9 mouse cellular contexts compared by ENCODE assay signal in genomic region chr13:55099066-55099725, GRCm38 (mm10). TPM values are rescaled to one million over a fixed set of nuclear protein-coding genes. Genes with fewer than 3 reads are reported as not detected.
DNase-seq lines count a peak whose midpoint lies in the region; ATAC-seq and TF ChIP-seq lines count a peak whose summit lies in the region.
"Had no signal": no experiment of that assay in that cellular context is flagged by ENCODE, and none has a peak within 500 bp of the region (broad histone marks: within the 10 kb centered on the region; RNA-seq: fewer than 3 reads in every experiment).

No protein-coding gene starts in this region.

- peaks cover 7% of the 10 kb centered on the region for H3K4me1 ChIP-seq in lung, embryonic 15.5 days
- H3K4me1 ChIP-seq in olfactory bulb, adult 2 months (ENCODE audit: control insufficient read depth, insufficient read depth, low read length): peaks cover 3% of the 10 kb centered on the region; the same call in 1 of the 2 replicates

- no peaks in the 10 kb centered on the region for H3K9me3 ChIP-seq in lung, embryonic 15.5 days

- H3K4me2 ChIP-seq in lung, embryonic 15.5 days: peak overlapping the region; percentile 66

- ATAC-seq in lung, embryonic 15.5 days (ENCODE audit: borderline replicate concordance, extremely low read depth, low FRiP score, low TSS enrichment): no peak

- peak overlapping the region; percentile 95 for H3K4me3 ChIP-seq in lung, embryonic 15.5 days
- H3K4me3 ChIP-seq in olfactory bulb, adult 2 months (ENCODE audit: insufficient read depth, low read depth, low read length): peak overlapping the region; percentile 63

- TF ChIP-seq CTCF in brain, embryonic 14.5 days (IDR thresholded peaks at IDR 0.05; ENCODE audit: borderline replicate concordance, extremely low read depth, insufficient read depth, insufficient read length): no peak
- TF ChIP-seq CTCF in olfactory bulb, adult 2 months (IDR thresholded peaks at IDR 0.05; ENCODE audit: insufficient read depth, low read depth, low read length): no peak

- peak overlapping the region; percentile 94 for H3K9ac ChIP-seq in lung, embryonic 15.5 days

- H3K27me3 ChIP-seq in lung, embryonic 15.5 days: no peaks in the 10 kb centered on the region

- DNase-seq in retina, adult 2 months (ENCODE audit: low read depth, low spot score): peak; percentile 3
- no peak for DNase-seq in retina, postnatal 1 day
- DNase-seq in brain, embryonic 14.5 days (ENCODE audit: low read depth): peak; percentile 43
- DNase-seq in frontal cortex, adult 2 months (ENCODE audit: extremely low spot score in 1 of 2, low spot score in 1 of 2): peak; percentile 18 to 19
- DNase-seq in kidney, adult 9 months: peak; percentile 32
- no peak for DNase-seq in Muller cell, postnatal 12 days (ENCODE audit: inconsistent ontology term)

- TF ChIP-seq POLR2A in brain, embryonic 14.5 days (IDR thresholded peaks at IDR 0.05; ENCODE audit: borderline replicate concordance, extremely low read depth, insufficient read depth, insufficient read length, poor library complexity, severe bottlenecking): no peak
- TF ChIP-seq POLR2A in olfactory bulb, adult 2 months (IDR thresholded peaks at IDR 0.05; ENCODE audit: insufficient read depth, low read depth, low read length): no peak

- WGBS in lung, embryonic 15.5 days: 23% methylated on average over 20 of the region's 20 CpGs
- WGBS in olfactory bulb, adult 2 months: 27% methylated on average over 20 of the region's 20 CpGs

- H3K36me3 ChIP-seq in lung, embryonic 15.5 days: no peaks in the 10 kb centered on the region

- H3K27ac ChIP-seq in lung, embryonic 15.5 days: peak overlapping the region; percentile 97
- no peak overlapping the region for H3K27ac ChIP-seq in olfactory bulb, adult 2 months (ENCODE audit: insufficient read depth, low read depth, low read length)

RNA-seq across cellular contexts. Expression of gene Uimc1, which starts 0.9 kb away (rescaled TPM):
- 15.4 and 17.3 TPM in 2 replicates for polyA plus RNA-seq in brain, embryonic 14.5 days (2012; rRNA removed)
- polyA plus RNA-seq in frontal cortex, adult 2 months (2012; rRNA removed): 19.9 and 22.8 TPM in 2 replicates
- 23.2 and 26.3 TPM in 2 replicates for polyA plus RNA-seq in lung, embryonic 15.5 days (2015; fragmentation: Nextera tagmentation; extraction: Ambion mirVana)
- not detected in 2 replicates for polyA plus RNA-seq in olfactory bulb, adult 2 months (2012; ENCODE audit: insufficient read depth, insufficient read length, low replicate concordance, missing spikeins)

RNA-seq across cellular contexts. Expression of gene Zfp346, which starts 5.9 kb away (rescaled TPM):
- 40.2 and 43.4 TPM in 2 replicates for polyA plus RNA-seq in brain, embryonic 14.5 days (2012; rRNA removed)
- 44.3 and 53.4 TPM in 2 replicates for polyA plus RNA-seq in frontal cortex, adult 2 months (2012; rRNA removed)
- polyA plus RNA-seq in lung, embryonic 15.5 days (2015; fragmentation: Nextera tagmentation; extraction: Ambion mirVana): 19.5 and 20.1 TPM in 2 replicates
- polyA plus RNA-seq in olfactory bulb, adult 2 months (2012; ENCODE audit: insufficient read depth, insufficient read length, low replicate concordance, missing spikeins): 623 TPM in 1 of 2 replicates, not detected in the other

RNA-seq across cellular contexts. Expression of gene Gm17617, which starts 34.2 kb away (rescaled TPM):
- polyA plus RNA-seq in brain, embryonic 14.5 days (2012; rRNA removed): not detected in 2 replicates
- polyA plus RNA-seq in frontal cortex, adult 2 months (2012; rRNA removed): not detected in 2 replicates
- polyA plus RNA-seq in lung, embryonic 15.5 days (2015; fragmentation: Nextera tagmentation; extraction: Ambion mirVana): not detected in 2 replicates
- polyA plus RNA-seq in olfactory bulb, adult 2 months (2012; ENCODE audit: insufficient read depth, insufficient read length, low replicate concordance, missing spikeins): not detected in 2 replicates
- polyA plus RNA-seq: gonadal fat pad, adult 2 months had no signal

RNA-seq across cellular contexts. Expression of gene Fgfr4, which starts 53.2 kb away (rescaled TPM):
- polyA plus RNA-seq in brain, embryonic 14.5 days (2012; rRNA removed): 1.6 and 2.0 TPM in 2 replicates
- polyA plus RNA-seq in frontal cortex, adult 2 months (2012; rRNA removed): 0.38 and 0.54 TPM in 2 replicates
- polyA plus RNA-seq in lung, embryonic 15.5 days (2015; fragmentation: Nextera tagmentation; extraction: Ambion mirVana): 19.9 and 20.2 TPM in 2 replicates
- not detected in 2 replicates for polyA plus RNA-seq in olfactory bulb, adult 2 months (2012; ENCODE audit: insufficient read depth, insufficient read length, low replicate concordance, missing spikeins)

Comparison
In these comparisons a context has a peak if more than half of its experiments do, and no peak if none do; other contexts are left out.
1. DNase-seq: peak in retina, adult 2 months (single experiment), brain, embryonic 14.5 days (single experiment), frontal cortex, adult 2 months (2 of 2) and kidney, adult 9 months (single experiment); none in retina, postnatal 1 day (single experiment) and Muller cell, postnatal 12 days (single experiment).